Mouse (Mus musculus) frontal cortex, adult 2 months (tissue): ENCODE measurements at regions not wholly inside any gene's neighbourhood (a gene's known extent, or its start where the extent isn't known, plus 50 kb on each side); places are given as distances from the start of the nearest gene placed in this dataset.

Experiments
- DNase-seq, 2 experiments: peaks; one replicate each; pipeline ENCODE4 v3.0.0; 2022; ENCODE audit warnings: low spot score in 1 of 2; ENCODE audit errors: extremely low spot score in 1 of 2

- DNase-seq = no peak
Measured at GRCm38 (mm10) chr1:72108678-72109077, 103.4 kb downstream of the Mreg start.

DNA sequence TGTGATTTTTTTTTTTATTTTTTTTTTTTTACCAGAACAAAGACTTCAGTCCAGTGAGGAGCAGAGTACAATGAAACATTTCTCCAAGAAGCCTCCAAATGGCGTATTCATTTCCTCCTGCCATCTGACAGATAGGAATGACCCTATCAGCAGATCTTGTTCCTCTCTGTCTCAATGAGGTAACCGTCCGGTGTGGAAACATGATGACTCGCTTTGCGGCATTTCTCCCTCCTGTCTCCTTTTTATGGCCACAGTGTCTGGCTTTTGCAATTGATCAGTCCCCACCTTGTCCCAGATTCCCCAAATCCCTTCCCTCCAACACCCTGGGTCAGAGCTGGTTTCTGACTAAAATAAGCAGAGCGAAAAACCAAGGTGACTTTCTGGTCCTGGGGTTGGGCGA, 105.0 kb downstream of the Mreg start:
- DNase-seq = no peak

DNA sequence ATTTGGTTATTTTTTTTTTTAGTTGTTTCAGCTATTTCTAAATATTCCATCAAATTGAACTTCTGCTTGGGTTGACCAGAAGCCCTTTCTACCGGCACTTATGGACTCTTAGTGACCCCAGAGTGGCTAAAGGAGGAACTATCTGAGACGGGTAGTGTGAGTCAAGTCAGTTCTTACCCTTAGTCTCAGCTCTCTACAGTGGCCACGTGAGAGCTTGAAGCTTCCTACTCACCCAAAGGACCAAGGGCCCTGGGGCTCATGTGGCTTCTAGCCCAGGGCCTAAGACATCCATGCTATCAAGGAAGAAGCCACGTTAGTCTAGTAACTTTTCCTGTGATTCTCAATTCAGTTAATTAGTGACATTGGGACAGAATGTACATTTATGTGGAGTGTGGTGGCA, 105.5 kb downstream of the Mreg start:
- no peak for DNase-seq

GRCm38 (mm10) chr1:72105435-72106057, 106.6 kb downstream of the Mreg start:
- DNase-seq = no peak

DNA sequence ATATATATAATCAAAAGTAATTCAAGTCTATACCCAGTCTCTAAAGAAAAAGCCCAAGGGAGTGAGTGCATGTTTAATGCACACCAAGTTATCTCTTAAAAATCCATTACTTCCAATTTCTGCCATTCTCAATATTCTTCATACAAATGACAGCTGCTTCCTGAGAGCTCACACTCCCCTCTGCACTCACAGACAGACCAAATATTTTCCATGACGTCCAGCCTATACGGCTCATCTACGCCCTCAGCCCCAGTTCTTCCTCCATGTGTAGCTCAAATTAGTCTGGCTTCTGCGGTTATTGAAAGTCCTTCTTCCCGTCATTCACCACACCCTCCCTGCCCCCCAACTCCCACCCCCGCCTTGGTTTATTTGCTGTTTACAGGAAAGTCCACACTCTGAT, 108.1 kb downstream of the Mreg start:
- no peak for DNase-seq

DNA sequence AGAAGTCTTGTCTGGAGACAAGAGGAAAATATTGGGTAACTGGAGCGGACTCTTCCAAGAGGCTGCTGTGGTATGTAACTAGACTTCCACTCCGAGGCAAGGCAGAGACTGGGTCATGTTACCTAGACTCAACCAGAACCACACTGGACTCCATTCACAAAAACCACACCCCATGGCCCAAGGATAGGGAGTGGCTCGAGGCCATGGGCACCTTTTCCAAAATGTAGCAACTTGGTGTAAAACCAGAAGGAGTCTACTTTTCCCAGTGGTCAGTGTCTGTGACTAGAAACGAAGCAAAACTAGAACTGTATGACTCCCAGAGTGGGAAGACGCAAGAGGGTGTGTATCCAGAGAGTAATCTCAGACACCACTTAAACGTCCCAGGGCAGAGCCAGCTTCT, 108.7 kb downstream of the Mreg start:
- DNase-seq = no peak

DNA sequence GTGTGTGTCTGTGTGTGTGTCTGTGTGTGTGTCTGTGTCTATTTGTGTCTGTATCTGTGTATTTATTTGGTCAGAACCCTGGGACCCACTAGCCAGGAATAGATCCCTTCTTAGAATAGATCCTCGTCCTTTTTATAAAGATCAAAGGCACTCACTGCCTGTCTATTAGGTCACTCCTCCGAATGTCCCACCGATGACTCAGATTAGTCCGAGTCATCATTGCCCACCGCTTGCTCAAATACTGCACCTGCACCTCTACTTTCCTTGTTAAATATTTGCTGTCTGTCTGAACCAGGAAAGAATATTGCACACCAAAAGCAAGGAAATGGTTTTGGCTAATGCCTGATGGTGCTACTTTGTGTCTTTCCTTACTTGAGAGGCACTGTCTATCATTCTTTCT, 112.7 kb downstream of the Mreg start:
- DNase-seq = no peak

- DNase-seq = no peak
Measured at GRCm38 (mm10) chr1:72091344-72091743, 120.8 kb downstream of the Mreg start.

DNA sequence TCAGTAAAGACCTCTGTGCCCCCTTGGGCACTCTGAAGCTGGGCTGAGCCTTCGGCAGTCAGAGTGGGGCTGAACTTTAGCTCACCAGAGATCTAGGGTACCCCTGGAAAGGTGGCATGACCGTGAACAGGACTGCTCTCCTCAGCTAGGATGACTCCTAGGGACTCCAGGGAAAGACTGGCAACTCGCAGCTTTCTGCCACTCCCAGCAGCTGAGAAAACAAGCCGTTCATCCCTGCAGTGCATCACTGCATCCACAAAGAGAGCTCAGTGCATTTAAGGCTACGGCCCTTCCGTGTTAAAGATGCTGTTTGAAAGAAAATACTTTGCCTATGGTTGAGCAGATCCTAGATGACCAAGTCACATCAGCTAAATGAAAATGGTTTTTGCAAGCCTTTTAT, 126.4 kb downstream of the Mreg start:
- DNase-seq = no peak

- DNase-seq = no peak
Measured at GRCm38 (mm10) chr1:72084219-72084618, 127.9 kb downstream of the Mreg start.

GRCm38 (mm10) chr1:72082366-72082765, 129.7 kb downstream of the Mreg start:
- no peak for DNase-seq

DNA sequence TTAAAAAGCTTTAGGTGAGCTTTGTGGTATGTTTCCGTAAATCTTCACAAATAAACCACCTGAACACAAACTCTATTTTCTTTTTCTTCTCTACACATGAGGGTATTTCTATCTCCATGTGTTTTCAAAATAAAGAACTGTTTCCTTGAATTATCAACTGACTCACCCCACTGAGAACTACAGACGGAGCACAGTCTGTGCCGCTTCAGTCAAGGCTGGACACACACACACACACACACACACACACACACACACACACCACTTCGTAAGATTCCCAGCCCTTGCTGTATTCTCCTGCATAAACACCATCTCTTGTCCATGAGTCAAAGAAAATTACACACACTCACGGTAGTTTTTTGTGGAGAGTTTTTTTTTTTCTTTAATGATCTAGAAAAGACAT, 130.3 kb downstream of the Mreg start:
- no peak for DNase-seq

GRCm38 (mm10) chr1:72078926-72079550, 133.1 kb downstream of the Mreg start:
- no peak for DNase-seq

GRCm38 (mm10) chr1:72076341-72076740, 135.8 kb downstream of the Mreg start:
- no peak for DNase-seq

GRCm38 (mm10) chr1:72075464-72075863, 136.6 kb downstream of the Mreg start:
- DNase-seq = no peak

DNA sequence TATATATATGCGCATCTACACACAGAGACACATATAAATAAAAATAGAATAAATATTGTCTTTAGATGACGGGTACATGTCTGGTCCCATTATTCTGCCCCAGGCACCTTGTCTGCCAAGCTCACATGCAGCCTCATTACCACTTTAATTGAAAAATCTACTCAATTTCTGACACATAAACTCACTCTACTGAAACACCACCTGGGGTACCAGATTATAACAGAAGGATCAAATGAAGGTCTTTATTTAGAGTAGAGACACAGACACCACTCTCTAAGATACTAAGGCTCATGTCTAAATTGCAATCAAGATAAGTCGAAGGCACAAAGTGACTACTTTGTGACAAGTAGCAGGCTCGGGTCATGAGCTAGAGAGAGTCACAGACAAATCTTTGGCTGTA, 138.9 kb downstream of the Mreg start:
- no peak for DNase-seq

- DNase-seq = no peak
Measured at GRCm38 (mm10) chr1:72070489-72070888, 141.6 kb downstream of the Mreg start.

- DNase-seq = no peak
Measured at GRCm38 (mm10) chr1:72069056-72069455, 143.1 kb downstream of the Mreg start.

DNA sequence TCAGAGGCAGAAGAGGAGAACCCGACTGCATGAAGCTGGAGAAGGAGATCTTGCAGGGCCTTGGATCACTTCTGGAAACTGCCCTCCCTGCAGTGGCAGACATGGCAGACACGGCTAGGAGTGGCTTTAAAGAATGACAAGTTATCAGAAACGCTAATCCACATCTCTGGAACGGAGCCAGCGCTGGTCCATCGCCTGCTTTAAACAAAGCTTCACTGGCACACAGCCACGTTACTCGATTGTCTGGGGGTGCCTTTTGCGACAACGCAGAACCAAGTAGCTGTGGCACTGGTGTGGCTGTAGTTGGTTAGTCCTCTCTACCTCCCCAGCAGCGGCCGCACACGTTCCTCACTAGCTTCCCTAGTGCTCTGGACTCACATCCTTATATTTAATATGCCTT, 147.0 kb downstream of the Mreg start:
- DNase-seq = no peak

GRCm38 (mm10) chr1:72060393-72060792, 151.7 kb downstream of the Mreg start:
- no peak for DNase-seq

DNA sequence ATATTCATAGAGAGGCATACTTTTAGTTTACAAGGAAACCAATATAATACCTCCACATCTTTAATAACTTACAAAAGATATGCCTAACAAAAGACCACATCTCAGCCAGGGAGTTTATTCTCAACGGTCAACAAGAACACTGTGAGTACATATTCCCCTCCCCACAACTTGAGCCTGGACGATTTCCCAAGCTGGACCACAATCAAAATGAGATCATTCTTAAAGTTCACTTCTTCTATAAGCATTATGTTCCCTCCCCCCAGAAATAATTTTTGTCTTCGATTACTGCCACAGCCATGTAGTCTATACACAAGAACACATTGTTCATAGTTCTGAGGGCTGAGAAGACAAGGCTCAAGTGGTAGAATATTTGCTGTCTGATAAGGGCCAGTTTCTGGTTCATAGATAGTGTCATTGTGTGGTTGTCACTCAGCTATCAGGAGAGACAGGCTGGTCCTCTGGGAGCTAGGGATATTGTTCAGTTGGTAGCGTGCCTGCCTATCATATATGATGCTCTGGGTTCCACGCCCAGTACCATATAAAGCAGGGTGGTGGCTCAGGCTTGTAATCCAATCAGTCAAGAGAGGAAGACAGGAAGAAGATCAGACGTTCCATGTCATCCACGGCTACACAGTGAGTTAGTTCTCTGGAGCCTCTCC, 153.9 kb downstream of the Mreg start:
- DNase-seq = no peak

GRCm38 (mm10) chr1:72054541-72054940, 157.6 kb downstream of the Mreg start:
- DNase-seq = no peak
